Mouse (Mus musculus) cerebellum, adult 8-10 months (tissue): ENCODE results near the gene Gm6370.
"Not testable (repeated sequence)": the region's sequence is repeated elsewhere in the genome, so short reads cannot be mapped to it uniquely, and the experiment has no call there.

ENCODE experiments used
- DNase-seq: peaks from one replicate; pipeline ENCODE4 v3.0.0; 2022

Gene Gm6370

DNA sequence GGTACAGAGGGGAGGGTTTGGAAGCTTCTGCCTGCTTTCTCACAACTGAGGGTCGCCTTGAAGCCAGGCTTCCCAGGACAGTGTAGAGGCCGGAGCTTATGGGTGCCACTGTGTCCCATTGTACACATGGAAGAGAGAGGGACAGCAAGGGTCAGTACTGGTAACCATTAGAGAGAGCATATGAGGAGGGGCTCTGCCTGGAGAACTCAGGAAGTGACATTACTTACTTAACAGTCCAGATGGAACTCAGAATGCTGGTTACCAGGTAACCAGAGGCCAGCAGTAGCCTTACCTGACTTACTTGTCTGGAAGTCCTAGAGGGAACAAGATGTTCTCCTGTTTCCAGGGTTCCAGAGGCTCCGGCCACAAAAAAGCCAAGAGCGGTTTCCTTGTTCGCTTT, at the start of gene Gm6370:
Gm6370 (plus strand) TSS at position 301 of the 400 bp plus-strand sequence.
- DNase-seq: not testable (repeated sequence)

DNA sequence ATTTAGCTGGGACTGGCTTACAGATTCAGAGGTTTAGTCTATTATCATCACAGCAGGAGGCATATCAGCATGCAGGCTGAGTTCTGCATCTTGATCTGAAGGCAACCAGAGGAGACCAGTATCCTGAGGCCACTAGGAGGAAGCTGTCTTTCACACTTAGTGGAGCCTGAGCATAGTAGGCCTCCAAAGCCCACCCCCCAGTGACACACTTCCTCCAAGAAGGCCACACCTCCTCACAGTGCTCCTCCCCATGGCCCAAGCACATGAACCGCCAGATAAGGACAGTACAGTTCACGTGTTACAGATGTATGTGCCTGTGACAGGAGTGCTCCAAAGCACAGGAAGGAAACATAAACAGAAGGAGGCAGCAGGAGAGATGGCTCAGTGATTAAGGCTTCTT, 48.4 kb upstream of the Gm6370 start:
- DNase-seq: no peak

DNA sequence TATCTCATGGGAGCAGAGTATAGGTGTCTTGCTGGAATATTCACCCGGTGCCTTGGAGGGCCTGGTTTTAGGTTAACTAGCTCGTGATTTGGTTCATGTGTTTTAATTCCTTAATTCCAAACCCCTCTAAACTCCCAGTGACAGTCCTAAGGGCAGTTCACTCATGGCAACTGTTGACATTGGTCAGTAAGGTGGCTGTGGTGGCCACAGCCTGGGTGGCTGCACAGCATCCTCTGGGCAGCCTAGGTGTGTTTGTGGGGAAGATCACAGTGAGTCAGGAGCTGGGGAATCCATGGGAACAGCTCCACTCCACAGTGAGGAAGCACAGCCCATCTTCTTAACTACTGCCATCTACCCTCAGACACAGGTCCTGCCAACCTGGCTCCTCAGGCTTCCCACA, 44.5 kb upstream of the Gm6370 start:
- DNase-seq: no peak

DNA sequence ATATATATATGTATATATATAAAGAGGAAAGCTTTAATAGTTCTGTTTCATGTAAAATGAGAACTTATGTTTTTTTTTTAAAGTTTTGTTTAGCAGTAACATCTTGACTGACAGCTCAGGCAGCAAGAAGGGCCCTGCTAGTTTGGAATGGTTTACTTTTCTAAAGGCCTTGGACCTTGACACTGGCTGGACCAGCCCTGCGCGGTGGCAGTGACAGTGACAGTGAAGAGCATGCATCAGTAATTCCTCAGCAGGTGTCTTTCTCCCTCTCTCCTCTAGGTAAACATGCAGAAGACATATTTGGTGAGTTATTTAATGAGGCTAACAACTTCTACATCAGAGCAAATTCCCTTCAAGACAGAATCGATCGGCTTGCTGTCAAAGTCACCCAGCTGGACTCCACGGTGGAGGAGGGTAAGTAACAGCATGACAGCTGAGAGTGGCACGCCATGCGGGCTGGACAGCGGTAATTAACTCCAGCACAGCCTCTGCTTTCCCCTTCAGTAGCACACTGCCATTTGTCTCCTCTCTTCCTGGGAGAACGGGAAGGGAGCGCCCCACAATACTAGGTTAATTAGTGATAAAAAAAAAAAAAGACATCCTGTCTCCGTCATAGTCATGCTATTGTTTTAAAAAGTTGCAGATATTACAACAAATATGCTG, 39.4 kb upstream of the Gm6370 start:
- no peak for DNase-seq

DNA sequence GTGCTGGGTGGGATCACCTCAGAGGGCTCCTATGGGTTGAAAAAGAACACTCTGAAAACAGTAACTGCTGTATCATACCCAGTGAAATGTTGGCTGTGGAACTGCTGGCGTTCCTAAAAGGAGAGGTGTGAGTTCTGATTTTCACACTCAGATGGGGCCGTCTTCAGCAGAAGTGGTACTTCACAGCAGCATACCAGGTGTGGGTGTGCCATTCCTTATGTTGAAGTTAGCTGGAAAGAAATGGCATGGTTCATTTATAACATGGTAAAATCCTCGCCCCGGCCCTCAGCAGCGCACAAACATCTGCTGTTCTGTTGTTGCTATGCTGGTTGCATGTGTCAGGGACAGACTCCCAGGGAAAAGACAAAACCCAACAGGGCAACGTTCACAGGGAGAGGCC, 37.6 kb upstream of the Gm6370 start:
- no peak for DNase-seq

DNA sequence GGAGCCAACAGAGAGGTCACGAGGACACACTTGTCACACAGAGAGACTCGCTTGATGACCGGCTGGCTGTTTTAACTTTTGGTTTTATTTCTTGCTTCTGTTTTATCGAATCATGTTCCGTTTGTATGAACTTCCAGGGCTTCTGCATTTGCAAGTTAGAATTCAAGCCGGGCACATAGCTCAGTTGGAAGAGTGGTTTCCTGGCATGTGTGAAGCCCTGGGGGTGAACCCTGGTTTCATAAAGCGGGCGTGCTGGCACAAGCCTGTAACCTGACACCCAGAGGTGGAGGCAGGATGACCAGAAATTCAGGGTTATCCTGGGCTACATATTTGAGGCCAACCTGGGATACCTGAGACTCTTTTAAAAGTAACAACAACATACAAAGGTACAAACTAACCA, 29.6 kb upstream of the Gm6370 start:
- no peak for DNase-seq

DNA sequence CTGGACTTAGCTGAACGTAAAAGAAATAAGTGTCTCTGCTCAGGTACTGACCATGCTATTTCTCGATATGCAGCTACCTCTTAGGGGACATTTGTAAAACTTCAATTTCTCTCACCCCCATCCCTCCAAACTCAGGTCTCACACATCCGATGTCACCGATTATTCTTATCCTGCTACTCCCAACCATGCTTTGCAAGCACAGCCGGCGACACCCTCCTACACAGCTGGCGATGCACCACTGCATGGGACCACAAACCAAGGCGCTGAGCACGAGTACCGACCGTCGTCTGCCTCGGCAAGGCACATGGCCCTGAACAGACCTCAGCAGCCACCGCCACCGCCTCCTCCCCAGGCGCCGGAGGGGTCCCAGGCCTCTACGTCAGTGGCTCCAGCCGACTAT, 24.5 kb upstream of the Gm6370 start:
- no peak for DNase-seq

DNA sequence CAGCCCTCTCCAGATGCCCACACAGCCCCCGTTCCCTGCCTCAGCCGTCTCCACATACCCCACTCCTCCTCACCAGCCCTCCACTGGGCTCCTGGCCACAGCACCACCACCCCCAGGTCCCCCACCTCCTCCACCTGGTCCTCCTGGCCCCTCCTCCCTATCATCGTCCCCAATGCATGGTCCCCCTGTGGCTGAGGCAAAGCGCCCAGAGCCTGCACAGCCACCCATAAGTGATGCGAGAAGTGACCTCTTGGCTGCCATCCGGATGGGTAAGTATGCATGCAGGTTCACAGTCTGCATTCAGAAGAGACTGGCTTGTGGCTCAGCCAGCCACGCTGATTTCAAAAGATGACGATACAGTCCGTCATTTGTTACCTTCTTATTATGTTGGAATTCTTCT, 22.9 kb upstream of the Gm6370 start:
- DNase-seq: no peak

DNA sequence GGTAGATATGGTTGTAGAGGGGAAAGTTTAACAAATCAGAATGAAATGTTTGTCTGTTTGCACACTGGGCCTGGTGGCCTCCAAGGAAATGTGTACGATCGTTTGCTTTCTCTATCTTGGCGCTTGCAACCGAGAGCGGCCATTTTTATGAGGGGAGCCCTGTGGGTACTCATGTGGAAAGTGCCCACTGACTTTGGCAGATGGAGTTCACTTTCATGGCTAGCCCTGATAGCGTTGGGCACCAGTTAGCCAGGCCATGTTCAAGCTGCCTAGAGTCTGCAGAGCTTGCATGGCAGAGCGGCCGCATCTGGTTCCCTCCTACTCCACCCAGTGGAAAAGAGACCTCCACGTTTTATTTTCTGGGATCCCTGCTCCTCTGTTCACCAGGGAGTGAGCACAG, 20.3 kb upstream of the Gm6370 start:
- no peak for DNase-seq

DNA sequence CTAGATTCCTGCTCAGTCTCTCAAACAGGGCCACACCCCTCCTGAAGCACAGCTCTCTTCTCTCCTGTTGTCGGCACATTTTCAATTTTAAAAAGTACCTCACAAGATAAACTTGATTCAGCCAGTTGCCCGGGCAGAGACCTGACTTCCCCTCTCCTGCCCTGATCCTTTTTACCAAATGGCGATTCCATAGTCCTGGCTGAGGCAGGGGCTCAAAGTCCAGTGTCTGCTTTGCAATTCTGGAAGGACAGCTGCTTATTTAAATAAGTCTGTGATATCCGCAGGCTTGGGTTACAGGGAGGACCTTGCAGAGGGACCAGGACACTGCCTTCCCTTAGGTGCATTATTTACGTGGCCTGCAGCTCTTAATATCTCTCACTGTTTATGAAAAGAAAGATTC, 19.9 kb upstream of the Gm6370 start:
- DNase-seq: no peak

DNA sequence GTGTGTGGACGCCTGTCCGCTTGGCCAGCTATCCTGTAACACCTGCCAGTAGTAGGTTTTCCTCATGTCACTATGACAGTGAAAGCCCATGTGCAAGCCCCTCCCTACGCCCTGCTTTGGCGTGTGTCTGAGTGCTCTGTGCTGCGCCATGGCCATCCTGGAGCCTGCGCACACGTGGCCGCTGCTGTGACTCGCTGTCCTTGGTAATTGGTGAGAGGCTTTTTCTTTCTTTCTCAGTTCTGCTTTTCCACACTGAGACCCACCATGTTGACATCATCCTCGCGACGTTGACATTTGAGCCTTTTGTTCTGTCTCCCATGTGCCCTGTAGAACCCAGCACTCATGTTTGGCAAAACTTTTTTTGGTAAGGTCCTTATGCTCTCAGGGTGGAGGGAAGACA, 19.3 kb upstream of the Gm6370 start:
- no peak for DNase-seq

DNA sequence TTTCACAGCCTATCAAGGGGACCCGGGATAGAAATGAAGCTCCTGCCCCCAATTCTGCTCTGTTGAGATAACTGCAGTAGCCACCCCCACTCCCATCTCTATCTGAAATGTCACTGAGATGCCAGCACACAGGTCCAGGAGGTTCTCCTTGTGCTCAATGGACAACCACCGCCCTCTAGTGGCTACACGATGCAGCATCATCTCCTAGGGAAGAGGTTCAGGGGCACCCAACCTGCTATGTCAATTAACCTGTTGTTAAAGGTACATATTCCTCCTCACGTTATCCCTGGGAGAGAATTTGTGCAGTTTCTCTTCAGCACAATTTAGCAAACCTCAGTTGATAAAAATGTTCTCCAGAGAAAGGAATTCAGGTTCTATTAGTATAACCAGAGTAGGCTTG, 11.6 kb upstream of the Gm6370 start:
- peak; percentile 45 for DNase-seq

DNA sequence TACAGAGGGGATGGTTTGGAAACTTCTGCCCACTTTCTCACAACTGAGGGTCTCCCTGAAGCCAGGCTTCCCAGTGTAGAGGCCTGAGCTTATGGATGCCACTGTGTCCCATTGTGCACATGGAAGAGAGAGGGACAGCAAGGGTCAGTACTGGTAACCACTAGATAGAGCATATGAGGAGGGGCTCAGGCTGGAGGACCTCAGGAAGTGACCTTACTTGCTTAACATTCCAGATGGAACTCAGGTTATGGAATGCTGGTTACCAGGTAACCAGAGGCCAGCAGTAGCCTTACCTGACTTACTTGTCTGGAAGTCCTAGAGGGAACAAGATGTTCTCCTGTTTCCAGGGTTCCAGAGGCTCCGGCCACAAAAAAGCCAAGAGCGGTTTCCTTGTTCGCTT, 9.5 kb upstream of the Gm6370 start, which contains the start of gene Gm6408:
Gm6408 (plus strand) TSS at position 301 of the 400 bp plus-strand sequence.
- not testable (repeated sequence) for DNase-seq

DNA sequence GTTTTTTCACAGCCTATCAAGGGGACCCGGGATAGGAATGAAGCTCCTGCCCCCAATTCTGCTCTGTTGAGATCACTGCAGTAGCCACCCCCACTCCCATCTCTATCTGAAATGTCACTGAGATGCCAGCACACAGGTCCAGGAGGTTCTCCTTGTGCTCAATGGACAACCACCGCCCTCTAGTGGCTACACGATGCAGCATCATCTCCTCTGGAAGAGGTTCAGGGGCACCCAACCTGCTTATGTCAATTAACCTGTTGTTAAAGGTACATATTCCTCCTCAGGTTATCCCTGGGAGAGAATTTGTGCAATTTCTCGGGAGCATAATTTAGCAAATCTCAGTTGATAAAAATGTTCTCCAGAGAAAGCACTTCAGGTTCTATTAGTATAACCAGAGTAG, 2.2 kb upstream of the Gm6370 start:
- DNase-seq: peak; percentile 23

DNA sequence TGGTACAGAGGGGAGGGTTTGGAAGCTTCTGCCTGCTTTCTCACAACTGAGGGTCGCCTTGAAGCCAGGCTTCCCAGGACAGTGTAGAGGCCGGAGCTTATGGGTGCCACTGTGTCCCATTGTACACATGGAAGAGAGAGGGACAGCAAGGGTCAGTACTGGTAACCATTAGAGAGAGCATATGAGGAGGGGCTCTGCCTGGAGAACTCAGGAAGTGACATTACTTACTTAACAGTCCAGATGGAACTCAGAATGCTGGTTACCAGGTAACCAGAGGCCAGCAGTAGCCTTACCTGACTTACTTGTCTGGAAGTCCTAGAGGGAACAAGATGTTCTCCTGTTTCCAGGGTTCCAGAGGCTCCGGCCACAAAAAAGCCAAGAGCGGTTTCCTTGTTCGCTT, 10.9 kb downstream of the Gm6370 start, which contains the start of gene 4930449I24Rik:
4930449I24Rik (plus strand) TSS at position 301 of the 400 bp plus-strand sequence.
- DNase-seq: not testable (repeated sequence)

DNA sequence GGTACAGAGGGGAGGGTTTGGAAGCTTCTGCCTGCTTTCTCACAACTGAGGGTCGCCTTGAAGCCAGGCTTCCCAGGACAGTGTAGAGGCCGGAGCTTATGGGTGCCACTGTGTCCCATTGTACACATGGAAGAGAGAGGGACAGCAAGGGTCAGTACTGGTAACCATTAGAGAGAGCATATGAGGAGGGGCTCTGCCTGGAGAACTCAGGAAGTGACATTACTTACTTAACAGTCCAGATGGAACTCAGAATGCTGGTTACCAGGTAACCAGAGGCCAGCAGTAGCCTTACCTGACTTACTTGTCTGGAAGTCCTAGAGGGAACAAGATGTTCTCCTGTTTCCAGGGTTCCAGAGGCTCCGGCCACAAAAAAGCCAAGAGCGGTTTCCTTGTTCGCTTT, 22.7 kb downstream of the Gm6370 start, which contains the start of gene Gm3402:
Gm3402 (plus strand) TSS at position 301 of the 400 bp plus-strand sequence.
- DNase-seq: not testable (repeated sequence)

DNA sequence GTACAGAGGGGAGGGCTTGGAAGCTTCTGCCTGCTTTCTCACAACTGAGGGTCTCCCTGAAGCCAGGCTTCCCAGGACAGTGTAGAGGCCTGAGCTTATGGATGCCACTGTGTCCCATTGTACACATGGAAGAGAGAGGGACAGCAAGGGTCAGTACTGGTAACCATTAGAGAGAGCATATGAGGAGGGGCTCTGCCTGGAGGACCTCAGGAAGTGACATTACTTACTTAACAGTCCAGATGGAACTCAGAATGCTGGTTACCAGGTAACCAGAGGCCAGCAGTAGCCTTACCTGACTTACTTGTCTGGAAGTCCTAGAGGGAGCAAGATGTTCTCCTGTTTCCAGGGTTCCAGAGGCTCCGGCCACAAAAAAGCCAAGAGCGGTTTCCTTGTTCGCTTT, 34.3 kb downstream of the Gm6370 start, which contains the start of gene Gm3404:
Gm3404 (plus strand) TSS at position 301 of the 400 bp plus-strand sequence.
- DNase-seq: not testable (repeated sequence)

DNA sequence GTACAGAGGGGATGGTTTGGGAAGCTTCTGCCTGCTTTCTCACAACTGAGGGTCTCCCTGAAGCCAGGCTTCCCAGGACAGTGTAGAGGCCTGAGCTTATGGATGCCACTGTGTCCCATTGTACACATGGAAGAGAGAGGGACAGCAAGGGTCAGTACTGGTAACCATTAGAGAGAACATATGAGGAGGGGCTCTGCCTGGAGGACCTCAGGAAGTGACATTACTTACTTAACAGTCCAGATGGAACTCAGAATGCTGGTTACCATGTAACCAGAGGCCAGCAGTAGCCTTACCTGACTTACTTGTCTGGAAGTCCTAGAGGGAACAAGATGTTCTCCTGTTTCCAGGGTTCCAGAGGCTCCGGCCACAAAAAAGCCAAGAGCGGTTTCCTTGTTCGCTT, 46.2 kb downstream of the Gm6370 start, which contains the start of gene Gm3409:
Gm3409 (plus strand) TSS at position 301 of the 400 bp plus-strand sequence.
- DNase-seq: not testable (repeated sequence)
